Mouse (Mus musculus) kidney, postnatal 0 days (tissue): Measurements from ENCODE around the gene Bbs1. TPM values are rescaled to one million over a fixed set of nuclear protein-coding genes. Genes with fewer than 3 reads are reported as not detected.
"Not testable (repeated sequence)": the region's sequence is repeated elsewhere in the genome, so short reads cannot be mapped to it uniquely, and the experiment has no call there.

ENCODE experiments used
- ATAC-seq: fragments of 200-750 bp; cut with Nextera tagmentation; replicated peaks from 2 replicates; pipeline ENCODE4 v1.8.0; 2017; ENCODE audit warnings: low read depth, moderate number of reproducible peaks, moderate TSS enrichment, moderate library complexity; ENCODE audit not compliant: low FRiP score
- DNase-seq: peaks from one replicate; pipeline ENCODE4 v3.0.0-alpha.2; 2016; ENCODE audit warnings: low spot score
- H3K27ac ChIP-seq: fragments of 300-500 bp; sonication (generic); 2 replicates; pipeline ENCODE4 v1.5.1; 2014; ENCODE audit warnings: mild to moderate bottlenecking
- H3K27me3 ChIP-seq: fragments of 300-500 bp; sonication (generic); 2 replicates; pipeline ENCODE4 v1.6.1; 2014; ENCODE audit warnings: low read length, mixed read lengths; ENCODE audit not compliant: insufficient read depth
- H3K36me3 ChIP-seq: fragments of 300-500 bp; sonication (generic); 2 replicates; pipeline ENCODE4 v1.6.1; 2014; ENCODE audit warnings: low read length, mixed read lengths; ENCODE audit not compliant: insufficient read depth
- H3K4me1 ChIP-seq: fragments of 300-500 bp; sonication (generic); replicated peaks from 2 replicates; pipeline ENCODE4 v1.6.1; 2014; ENCODE audit warnings: antibody characterized with exemption, low read length, mixed read lengths; ENCODE audit not compliant: insufficient read depth
- H3K4me2 ChIP-seq: fragments of 300-500 bp; sonication (generic); 2 replicates; pipeline ENCODE4 v1.6.1; 2014; ENCODE audit warnings: mild to moderate bottlenecking, low read length, moderate library complexity, mixed read lengths
- H3K4me3 ChIP-seq: fragments of 300-500 bp; sonication (generic); replicated peaks from 2 replicates; pipeline ENCODE4 v1.5.1; 2014; ENCODE audit warnings: low read depth, low read length
- H3K9ac ChIP-seq: fragments of 300-500 bp; sonication (generic); 2 replicates; pipeline ENCODE4 v1.6.1; 2014; ENCODE audit warnings: low read depth, low read length
- H3K9me3 ChIP-seq: fragments of 300-500 bp; sonication (generic); replicated peaks from 2 replicates; pipeline ENCODE4 v1.6.1; 2016; ENCODE audit warnings: low read length, inconsistent platforms, mixed read lengths
- CTCF ChIP-seq: IDR thresholded peaks from 2 replicates; pipeline ENCODE4 v1.5.1; 2016; ENCODE audit warnings: antibody characterized with exemption, low read depth, mild to moderate bottlenecking, moderate library complexity
- WGBS: fragments of 180-500 bp; shearing (Covaris S2); extraction: QIAGEN DNeasy Blood & Tissue Kit; methylation state at CpG from one replicate; pipeline ENCODE4 v1.1.7; 2014; 5-methylcytosine and 5-hydroxymethylcytosine counted together
- polyA plus RNA-seq: library from polyadenylated mRNA; unstranded; fragments of >200 nt; fragmentation: Nextera tagmentation; extraction: Ambion mirVana; gene quantifications from 2 replicates; pipeline ENCODE4 v1.2.1, GENCODE M21; 2015

Bbs1 gene
- polyA plus RNA-seq = 4.9 and 5.0 TPM in 2 replicates

DNA sequence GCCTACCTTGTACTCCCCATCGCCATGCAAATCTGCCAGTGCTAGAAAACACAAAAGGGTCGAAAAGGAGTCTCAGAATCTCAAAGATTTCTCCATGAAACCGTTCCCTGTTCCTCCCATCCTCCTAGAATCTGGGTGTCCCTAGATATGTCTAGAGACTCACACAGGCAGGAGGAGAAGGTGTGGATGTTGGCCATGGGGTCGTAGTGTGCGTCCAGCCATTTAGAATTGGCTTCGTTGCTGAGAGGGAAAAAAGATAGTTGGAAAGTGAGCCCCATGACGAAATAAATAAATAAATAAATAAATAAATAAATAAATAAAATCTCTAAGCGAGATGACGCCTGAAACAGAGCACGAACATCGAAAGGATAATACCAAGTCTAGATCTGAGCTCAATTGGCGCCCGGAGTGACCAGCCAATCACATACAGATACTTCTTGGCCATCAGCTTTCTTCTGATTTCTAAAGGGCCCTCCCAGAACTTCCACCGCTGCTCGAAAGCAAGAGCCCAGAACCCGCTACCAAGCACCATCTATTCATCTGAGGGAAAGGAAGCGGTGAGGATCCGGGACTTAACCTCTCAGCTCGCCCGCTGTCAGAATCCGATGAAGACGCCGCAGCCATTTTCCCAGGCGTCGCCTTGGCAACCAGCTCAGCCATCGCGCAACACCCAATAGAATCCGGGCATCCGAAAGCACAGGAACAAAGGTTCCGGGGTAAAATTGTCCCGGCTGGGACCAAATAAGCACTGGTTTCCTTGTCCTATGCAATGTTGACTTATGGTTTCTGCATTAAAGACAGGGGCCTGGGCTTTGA is at the start of gene Bbs1:
TSS of gene Bbs1 (minus strand) at position 650 of the 816 bp plus-strand sequence.
- peak within 1 kb of the TSS; percentile 63 for H3K9ac ChIP-seq
- H3K27ac ChIP-seq = no peak within 1 kb of the TSS
- peaks cover 16% of the 10 kb centered on the region; the same call in 1 of the 2 replicates for H3K36me3 ChIP-seq
- ATAC-seq (peak; percentile 46; the same call in 1 of the 2 replicates), DNase-seq (peak; percentile 86)
- H3K4me3 ChIP-seq = peak within 1 kb of the TSS; percentile 71
- H3K4me1 ChIP-seq = 0 out of 2 replicates have a peak, but pooled peaks cover 2% of the 10 kb centered on the region
- 7% methylated on average over 31 of the region's 31 CpGs for WGBS
- TF ChIP-seq CTCF = no peak
- no peaks in the 10 kb centered on the region for H3K9me3 ChIP-seq
- no peaks in the 10 kb centered on the region for H3K27me3 ChIP-seq
- peak within 1 kb of the TSS; percentile 65 for H3K4me2 ChIP-seq

DNA sequence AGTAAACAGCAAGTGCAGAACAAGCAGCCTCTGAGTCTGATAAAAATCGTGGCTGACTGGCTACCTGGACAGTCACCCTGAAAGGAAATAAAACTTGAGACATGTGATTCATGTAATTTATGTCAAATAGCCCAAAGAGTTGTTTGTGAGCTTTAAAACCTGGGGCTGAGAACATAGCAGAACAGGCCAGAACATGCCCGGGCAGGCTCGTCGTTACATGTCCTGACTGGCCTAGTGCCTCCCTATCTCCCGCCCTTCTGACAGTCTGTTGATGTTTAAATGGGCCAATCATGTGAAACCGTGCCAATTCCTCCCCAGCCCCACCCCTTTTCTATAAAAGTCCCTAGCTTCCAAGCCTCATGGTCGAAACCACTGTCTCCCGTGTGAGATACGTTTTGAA is 42.2 kb upstream of the Bbs1 start:
- not testable (repeated sequence) for H3K4me1 ChIP-seq, H3K9ac ChIP-seq, DNase-seq, H3K27ac ChIP-seq, H3K4me2 ChIP-seq, H3K27me3 ChIP-seq, H3K9me3 ChIP-seq, H3K4me3 ChIP-seq, ATAC-seq, H3K36me3 ChIP-seq
- WGBS = 53% methylated on average over 9 of the region's 9 CpGs

DNA sequence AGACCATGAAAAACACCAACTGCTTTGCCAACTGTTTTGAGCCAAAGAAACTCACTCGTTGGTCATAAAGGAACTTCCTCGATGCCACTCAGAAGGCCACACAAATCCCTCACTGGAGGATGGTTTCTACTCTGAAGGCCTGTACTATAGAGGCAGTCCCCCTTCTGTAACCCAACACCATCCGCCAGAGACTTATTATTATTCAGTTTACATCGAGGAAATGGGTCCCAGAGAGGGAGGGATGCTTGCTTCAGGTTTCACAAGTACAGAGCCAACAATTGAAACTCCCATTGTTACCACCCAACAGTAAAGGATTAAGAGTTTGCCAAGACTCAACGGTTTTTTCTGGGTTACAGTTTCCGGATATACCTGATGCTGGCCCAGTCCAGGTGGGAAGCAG is 39.1 kb upstream of the Bbs1 start:
- no peak for TF ChIP-seq CTCF
- H3K36me3 ChIP-seq = no peaks in the 10 kb centered on the region
- H3K9ac ChIP-seq = no peak overlapping the region
- ATAC-seq (no peak), DNase-seq (no peak)
- WGBS = 35% methylated on average over 6 of the region's 6 CpGs
- H3K4me3 ChIP-seq = no peak overlapping the region
- no peaks in the 10 kb centered on the region for H3K9me3 ChIP-seq
- H3K4me2 ChIP-seq = no peak overlapping the region
- peaks cover 5% of the 10 kb centered on the region; the same call in 1 of the 2 replicates for H3K4me1 ChIP-seq
- H3K27me3 ChIP-seq = no peaks in the 10 kb centered on the region
- no peak overlapping the region for H3K27ac ChIP-seq

DNA sequence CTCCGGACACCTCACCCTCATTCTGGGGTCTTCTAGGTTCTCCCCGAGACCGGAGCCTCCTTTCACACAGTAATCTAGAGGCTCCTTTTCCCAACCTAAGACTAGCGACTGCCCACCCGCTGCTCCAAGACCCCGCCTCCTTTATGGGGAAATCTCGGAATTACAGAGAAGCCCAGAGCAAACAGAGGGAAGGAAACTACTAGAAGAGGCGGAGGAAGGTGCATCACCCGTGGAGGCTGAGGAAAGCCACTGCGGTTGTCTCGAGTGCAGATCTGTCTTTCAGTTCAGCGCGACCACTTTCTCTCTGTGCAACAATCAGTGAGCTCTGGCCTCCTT is 36.8 kb upstream of the Bbs1 start:
- Histone ChIP-seq H3K4me2 (peak overlapping the region; percentile 100), H3K4me3 (peak overlapping the region; percentile 62), H3K36me3 (no peaks in the 10 kb centered on the region), H3K4me1 (peaks cover 5% of the 10 kb centered on the region; the same call in 1 of the 2 replicates), H3K9me3 (no peaks in the 10 kb centered on the region), H3K9ac (peak overlapping the region; percentile 57; the same call in 1 of the 2 replicates), H3K27ac (no peak overlapping the region), H3K27me3 (no peaks in the 10 kb centered on the region)
- TF ChIP-seq CTCF = no peak
- DNase-seq (no peak), ATAC-seq (peak; percentile 40)
- 5% methylated on average over 13 of the region's 13 CpGs for WGBS

DNA sequence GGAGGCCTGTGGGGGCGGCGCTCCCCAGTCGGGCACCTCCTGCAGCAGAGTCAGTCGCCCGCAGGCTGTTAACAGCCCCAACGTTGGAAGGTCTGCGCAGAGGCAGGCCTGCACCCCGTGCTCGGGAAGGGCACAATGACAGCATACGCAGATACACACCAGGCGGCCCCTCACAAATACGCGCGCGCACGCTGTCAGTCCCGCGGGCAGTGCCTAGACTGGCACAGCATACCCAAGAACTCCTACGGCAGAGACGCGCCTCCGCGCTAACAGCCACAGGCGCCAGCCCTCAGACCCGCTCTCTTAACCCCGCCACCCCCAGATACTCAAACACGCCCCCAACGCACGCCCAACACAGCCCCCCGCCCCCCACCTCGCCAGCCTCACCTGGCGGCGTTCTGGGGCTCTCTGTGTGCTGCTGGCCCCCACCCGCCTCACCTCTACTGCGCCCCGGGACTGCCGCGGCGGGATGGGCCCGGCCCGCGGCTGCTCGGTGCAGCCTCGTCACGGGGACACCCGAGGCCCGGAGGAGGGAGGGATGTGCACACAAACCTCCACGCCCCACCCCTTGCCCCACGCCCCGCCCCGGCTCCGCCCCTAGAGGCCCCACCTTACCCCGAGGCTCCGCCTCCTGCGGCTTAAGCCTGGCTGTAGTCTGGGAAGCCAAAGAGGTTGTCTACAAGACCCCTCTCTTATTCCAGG is 36.3 kb upstream of the Bbs1 start, which contains the start of gene Peli3:
TSS of gene Peli3 (minus strand) at position 577 of the 702 bp plus-strand sequence.
- Histone ChIP-seq H3K4me2 (peak within 1 kb of the TSS; percentile 100), H3K4me1 (peaks cover 5% of the 10 kb centered on the region; the same call in 1 of the 2 replicates), H3K9ac (peak within 1 kb of the TSS; percentile 57), H3K27ac (no peak within 1 kb of the TSS), H3K9me3 (no peaks in the 10 kb centered on the region), H3K27me3 (no peaks in the 10 kb centered on the region), H3K36me3 (no peaks in the 10 kb centered on the region), H3K4me3 (peak within 1 kb of the TSS; percentile 62)
- peak; percentile 96 for ATAC-seq
- peak; percentile 87 for DNase-seq
- no peak for TF ChIP-seq CTCF
- under 1% methylated on average over 39 of the region's 55 CpGs for WGBS
